Mouse (Mus musculus) mature B cell (primary cell): ENCODE data around the gene Hist1h2an.
"Not testable (repeated sequence)": the region's sequence is repeated elsewhere in the genome, so short reads cannot be mapped to it uniquely, and the experiment has no call there.

Experiments used
- in situ Hi-C: fragments of 300-500 bp; cut with MboI; formaldehyde crosslinking; loops from 2 replicates; pipeline ENCODE4 v1.14.3; 2019

The Hist1h2an gene

DNA sequence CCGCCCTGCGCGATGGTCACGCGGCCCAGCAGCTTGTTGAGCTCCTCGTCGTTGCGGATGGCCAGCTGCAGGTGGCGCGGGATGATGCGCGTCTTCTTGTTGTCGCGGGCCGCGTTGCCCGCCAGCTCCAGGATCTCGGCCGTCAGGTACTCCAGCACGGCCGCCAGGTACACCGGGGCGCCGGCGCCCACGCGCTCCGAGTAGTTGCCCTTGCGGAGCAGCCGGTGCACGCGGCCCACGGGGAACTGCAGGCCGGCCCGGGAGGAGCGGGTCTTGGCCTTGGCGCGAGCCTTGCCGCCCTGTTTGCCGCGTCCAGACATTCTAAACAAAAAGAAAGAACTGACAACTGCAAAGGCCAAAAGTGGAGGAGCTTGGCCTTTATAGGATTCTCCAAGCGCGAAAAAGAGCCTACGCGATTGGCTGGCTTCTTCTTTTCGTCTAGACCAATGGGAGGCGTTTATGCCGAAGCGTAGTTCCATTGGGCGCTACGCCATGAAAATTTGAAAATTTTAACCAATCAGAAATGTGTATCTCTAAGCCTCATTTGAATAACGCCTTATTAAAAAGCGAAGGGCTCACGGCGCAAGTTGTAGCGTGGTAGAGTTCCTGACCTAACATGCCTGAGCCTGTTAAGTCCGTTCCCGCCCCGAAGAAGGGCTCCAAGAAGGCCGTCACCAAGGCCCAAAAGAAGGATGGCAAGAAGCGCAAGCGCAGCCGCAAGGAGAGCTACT lies at the start of gene Hist1h2an, which contains the start of gene Hist1h2bp:
Gene Hist1h2an, minus strand, starts transcription at position 320 of the 731 bp plus-strand sequence.
Gene Hist1h2bp, plus strand, starts transcription at position 563 of the 731 bp plus-strand sequence.
- in situ Hi-C loops = not testable (repeated sequence)

DNA sequence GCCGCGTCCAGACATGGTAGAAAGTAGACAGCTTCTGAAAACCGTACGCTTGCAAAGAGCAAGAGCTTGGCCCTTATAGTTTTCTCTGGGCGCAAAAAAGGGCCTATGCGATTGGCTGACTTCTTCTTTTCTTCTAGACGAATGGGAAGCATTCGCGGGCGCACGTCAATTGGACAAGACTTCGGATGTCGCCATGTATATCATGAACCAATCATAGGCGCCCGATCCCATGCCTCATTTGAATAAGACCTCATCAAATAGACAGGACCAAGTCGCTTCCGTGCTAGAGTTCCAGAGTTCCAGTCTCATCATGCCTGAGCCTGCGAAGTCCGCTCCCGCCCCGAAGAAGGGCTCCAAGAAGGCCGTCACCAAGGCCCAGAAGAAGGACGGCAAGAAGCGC lies 46.4 kb upstream of the Hist1h2an start, which contains the start of the genes Hist1h2ap and Hist1h2br:
Gene Hist1h2ap, minus strand, starts transcription at position 47 of the 400 bp plus-strand sequence.
Gene Hist1h2br, plus strand, starts transcription at position 283 of the 400 bp plus-strand sequence.
- in situ Hi-C loops = not testable (repeated sequence)

DNA sequence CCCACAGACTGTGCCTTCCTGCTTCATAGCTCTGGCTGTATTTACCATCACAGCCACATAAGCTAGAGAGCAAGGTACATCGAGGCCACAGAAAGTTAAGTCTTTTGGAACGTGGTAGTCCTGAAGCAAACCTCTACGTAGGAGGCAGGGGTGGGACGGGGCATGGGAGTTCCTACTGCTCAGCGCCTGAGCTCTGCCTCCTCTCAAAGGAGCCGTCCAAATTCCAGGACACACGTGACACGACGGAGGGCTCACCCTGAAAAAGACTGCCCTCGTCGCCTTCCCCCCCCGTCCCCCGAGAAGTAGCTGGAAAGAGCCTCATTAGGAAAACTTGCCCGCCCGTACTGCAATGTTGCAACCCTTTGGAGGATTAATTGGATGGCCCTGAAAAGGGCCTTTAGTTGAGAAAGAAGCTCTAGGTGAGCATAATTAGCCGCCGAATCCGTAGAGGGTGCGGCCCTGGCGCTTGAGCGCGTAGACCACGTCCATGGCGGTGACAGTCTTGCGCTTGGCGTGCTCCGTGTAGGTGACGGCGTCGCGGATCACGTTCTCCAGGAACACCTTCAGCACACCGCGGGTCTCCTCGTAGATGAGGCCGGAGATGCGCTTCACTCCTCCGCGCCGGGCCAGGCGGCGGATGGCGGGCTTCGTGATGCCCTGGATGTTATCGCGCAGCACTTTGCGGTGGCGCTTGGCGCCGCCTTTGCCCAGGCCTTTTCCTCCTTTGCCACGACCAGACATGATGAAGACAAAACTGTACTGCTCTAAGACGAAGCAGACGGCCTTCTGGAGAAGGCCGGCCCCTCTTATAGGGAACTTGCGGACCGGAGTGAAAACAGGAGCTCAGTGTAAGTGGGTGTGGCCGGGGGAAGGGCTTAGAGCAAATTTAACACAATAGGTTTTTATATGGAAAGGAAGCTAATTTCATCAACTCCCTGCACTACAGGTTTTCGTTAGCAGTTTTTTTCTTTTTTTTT lies 44.7 kb upstream of the Hist1h2an start, which contains the start of gene Hist1h4n:
Gene Hist1h4n, minus strand, starts transcription at position 779 of the 977 bp plus-strand sequence.
- in situ Hi-C loops = not testable (repeated sequence)

DNA sequence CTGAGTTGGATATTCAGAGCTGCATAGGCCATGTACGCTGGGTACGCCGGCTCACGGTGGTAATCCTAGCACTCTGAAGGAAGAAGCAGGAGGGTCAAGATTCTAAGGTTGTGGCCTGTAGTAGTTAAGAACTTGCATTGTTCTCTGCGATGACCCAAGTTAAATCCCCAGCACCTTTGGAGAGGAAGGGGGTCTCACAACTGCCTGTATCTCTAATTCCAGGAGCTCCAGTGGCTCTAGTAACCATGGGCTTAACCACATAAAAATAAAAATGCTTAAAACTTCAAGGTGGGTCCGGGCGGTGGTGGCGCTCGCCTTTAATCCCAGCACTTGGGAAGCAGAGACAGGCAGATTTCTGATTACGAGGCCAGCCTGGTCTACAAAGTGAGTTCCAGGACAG lies 43.3 kb upstream of the Hist1h2an start:
- in situ Hi-C loops = no loop called here

DNA sequence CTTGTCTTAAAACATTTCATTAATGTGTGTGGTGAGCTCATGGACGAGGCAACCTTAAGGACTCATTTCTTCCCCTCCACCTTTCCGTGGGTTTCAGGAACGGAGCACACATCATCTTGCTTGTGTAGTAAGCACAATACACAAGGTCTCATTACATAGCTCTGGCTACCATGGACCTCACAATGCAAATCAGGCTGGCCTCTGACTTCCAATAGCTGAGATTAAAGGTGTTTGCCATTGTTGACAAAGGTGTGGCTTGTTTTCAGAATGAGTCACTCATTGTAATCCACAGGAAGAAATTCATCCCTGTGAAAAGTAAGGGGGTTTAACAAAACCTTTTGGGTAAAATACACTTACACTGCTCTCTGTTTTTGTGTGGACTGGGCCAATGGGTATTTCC lies 41.5 kb upstream of the Hist1h2an start:
- in situ Hi-C loops = loop anchor here (10.0 kb wide), 3 partner anchors 206 to 1916 kb away; partner anchors contain the start of genes Hist1h1d, Hist1h2ah, Hist1h2bb and Hist1h2bk

DNA sequence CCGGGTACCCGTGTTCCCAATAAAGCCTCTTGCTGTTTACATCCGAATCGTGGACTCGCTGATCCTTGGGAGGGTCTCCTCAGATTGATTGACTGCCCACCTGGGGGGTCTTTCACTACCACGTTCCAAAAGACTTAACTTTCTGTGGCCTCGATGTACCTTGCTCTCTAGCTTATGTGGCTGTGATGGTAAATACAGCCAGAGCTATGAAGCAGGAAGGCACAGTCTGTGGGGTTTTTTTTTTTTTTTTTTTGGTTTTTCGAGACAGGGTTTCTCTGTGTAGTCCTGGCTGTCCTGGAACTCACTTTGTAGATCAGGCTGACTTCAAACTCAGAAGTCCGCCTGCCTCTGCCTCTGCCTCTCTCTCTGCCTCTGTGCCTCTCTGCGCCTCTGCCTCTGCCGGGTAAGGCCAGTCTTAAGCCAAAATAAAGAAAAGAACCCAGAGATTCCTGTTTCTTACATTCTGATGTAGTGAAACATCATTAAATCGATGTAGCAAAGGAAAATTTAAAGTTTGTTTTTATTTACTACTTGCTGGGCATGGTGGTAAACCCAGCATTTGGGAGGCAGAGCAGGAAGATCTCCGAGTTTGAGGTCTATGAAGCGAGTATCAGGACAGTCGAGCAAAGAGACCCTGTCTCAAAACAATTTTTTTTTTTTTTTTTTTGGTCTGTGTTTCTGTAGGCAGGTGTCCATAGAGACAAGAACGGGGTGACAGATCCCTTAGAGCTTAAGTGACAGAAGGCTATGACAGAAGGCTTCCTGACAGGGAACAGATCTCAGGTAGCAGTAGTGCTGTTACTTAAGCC lies 33.3 kb upstream of the Hist1h2an start:
- in situ Hi-C loops = loop anchor here (10.0 kb wide), 3 partner anchors 215 to 1925 kb away; partner anchors contain the start of genes Hist1h1d, Hist1h2ah, Hist1h2bb and Hist1h2bk

DNA sequence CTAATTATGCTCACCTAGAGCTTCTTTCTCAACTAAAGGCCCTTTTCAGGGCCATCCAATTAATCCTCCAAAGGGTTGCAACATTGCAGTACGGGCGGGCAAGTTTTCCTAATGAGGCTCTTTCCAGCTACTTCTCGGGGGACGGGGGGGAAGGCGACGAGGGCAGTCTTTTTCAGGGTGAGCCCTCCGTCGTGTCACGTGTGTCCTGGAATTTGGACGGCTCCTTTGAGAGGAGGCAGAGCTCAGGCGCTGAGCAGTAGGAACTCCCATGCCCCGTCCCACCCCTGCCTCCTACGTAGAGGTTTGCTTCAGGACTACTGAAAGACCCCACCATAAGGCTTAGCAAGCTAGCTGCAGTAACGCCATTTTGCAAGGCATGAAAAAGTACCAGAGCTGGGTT lies 25.1 kb upstream of the Hist1h2an start:
- in situ Hi-C loops = not testable (repeated sequence)

DNA sequence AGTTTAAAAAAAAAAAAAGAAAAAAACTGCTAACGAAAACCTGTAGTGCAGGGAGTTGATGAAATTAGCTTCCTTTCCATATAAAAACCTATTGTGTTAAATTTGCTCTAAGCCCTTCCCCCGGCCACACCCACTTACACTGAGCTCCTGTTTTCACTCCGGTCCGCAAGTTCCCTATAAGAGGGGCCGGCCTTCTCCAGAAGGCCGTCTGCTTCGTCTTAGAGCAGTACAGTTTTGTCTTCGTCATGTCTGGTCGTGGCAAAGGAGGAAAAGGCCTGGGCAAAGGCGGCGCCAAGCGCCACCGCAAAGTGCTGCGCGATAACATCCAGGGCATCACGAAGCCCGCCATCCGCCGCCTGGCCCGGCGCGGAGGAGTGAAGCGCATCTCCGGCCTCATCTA lies 24.5 kb upstream of the Hist1h2an start, which contains the start of gene Hist1h4m:
Gene Hist1h4m, plus strand, starts transcription at position 208 of the 400 bp plus-strand sequence.
- in situ Hi-C loops = not testable (repeated sequence)

DNA sequence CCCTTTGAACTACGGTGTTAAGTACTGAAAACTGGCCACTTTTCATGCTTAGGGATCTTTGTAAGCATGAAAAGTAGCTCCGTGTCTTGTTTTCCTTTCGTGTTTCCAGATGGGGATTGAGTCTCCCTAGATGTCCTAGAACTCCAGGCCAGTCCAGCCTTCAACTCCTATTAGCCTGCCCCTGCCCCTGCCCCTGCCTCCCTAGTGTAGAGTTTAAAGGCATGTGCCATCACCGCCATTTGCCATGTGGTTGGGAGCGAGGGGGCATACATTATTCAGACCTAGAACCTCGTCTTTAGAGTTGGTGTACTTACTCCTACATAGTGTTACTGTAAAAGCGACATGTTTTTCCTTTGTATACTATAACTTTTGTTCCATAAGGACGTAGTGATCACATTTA lies 24.1 kb upstream of the Hist1h2an start:
- in situ Hi-C loops = not testable (repeated sequence)

DNA sequence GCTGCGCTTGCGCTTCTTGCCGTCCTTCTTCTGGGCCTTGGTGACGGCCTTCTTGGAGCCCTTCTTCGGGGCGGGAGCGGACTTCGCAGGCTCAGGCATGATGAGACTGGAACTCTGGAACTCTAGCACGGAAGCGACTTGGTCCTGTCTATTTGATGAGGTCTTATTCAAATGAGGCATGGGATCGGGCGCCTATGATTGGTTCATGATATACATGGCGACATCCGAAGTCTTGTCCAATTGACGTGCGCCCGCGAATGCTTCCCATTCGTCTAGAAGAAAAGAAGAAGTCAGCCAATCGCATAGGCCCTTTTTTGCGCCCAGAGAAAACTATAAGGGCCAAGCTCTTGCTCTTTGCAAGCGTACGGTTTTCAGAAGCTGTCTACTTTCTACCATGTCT lies 23.1 kb upstream of the Hist1h2an start, which contains the start of the genes Hist1h2bq and Hist1h2ao:
Gene Hist1h2bq, minus strand, starts transcription at position 125 of the 400 bp plus-strand sequence.
Gene Hist1h2ao, plus strand, starts transcription at position 393 of the 400 bp plus-strand sequence.
- in situ Hi-C loops = not testable (repeated sequence)

DNA sequence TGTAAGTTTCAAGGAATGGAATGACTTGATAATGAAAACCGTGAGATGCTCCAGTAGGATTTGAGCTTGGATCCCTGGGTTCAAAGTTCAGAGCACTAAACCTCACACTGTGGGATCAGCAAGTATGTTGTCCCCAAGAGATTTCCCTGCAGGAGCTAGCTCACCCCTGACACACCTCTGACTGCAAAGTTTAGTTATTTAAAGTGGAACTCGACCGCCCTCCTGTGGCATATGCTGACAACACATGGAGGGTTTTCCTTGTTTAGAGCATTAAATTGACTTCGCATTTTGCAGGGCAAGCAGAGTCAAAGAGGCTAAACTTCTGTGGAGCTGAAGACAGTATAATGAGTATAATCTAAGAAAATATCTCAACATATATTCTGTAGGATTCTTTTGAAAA lies 16.0 kb upstream of the Hist1h2an start:
- in situ Hi-C loops = not testable (repeated sequence)

DNA sequence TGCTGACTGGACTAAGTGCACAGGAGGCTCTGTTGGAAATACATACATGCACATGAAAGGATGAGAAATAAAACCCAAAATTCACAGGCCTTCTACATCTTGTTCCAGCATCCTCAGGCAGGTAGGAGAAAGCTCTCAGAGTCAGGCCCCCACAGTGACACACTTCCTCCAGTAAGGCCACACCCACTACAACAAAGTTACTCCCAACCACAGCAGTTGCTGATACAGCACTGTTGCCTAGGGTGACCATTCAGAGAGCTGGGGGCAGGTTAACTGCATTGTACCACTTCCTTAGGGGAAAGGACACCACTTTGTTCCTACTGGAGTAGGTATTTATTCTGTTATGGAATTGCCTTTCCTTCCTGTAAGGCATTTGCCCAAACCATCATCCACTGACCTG lies 10.1 kb upstream of the Hist1h2an start:
- in situ Hi-C loops = not testable (repeated sequence)

DNA sequence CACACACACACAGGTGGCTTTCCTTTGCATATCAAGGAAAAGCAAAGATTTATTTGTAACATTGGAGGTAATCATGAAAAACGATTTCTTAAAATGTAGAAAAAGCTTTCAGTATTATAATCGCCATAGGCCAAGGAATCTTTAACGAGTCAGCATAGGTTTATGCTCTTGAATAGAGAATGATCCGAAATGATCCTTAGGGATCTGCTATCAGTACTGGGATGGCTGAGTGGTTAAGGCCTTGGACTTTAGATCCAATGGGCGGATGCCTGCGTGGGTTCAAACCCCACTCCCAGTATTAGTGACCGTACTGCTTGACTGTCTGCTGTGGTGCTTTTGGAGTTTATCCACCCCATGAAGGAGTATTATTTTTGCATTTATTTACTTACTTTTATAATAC lies 8.6 kb upstream of the Hist1h2an start:
- in situ Hi-C loops = no loop called here

DNA sequence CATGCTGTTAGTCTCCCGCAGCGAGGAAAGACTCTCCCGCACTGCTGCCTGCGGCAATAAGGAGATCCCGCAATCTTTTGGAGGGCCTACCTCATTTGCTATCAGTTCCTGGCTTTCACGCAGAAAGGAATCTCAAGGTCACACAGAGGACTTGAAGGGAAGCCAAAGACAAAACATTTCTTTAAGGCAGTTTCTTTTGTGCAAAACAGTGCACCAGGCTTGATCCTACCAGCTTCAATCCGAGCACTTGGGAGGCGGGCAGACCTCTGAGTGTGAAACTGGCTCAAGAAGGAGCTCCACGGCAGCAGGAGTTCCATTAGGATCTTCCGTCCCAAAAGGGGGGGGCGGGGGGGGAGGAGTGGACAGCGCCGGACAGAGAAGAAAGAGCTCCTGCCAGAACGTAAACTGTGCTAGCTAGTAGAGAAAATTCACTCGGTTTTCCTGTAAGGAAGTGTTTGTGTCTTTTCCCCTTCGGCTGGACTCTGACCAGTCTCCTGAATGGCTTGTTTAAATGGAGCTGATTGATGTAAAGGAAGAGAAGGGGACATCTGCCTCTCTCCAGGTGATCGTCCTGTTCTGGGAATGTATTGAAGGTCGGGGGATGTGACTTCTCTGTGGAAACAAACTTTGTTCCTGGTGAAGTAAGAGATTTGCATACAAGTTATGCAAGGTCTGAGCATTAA lies 3.7 kb upstream of the Hist1h2an start:
- in situ Hi-C loops = no loop called here

DNA sequence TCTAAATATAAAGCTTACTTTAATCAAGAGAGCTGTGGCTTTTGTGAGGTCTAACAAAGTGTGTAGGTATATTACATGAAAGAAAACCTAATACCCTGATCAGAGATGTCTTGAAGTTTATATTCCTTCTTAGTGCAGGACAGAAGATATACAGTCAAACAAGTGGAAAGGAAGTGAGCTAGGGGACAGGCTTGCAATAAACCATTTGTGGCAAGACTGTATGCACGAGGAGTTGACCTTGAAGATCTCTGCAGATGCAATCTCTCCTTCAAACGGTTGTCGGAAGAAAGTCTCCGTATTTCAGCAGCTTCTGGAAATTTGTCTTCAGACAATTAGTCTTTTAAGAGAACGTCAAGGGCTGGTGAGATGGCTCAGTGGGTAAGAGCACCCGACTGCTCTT lies 2.9 kb upstream of the Hist1h2an start:
- in situ Hi-C loops = no loop called here

DNA sequence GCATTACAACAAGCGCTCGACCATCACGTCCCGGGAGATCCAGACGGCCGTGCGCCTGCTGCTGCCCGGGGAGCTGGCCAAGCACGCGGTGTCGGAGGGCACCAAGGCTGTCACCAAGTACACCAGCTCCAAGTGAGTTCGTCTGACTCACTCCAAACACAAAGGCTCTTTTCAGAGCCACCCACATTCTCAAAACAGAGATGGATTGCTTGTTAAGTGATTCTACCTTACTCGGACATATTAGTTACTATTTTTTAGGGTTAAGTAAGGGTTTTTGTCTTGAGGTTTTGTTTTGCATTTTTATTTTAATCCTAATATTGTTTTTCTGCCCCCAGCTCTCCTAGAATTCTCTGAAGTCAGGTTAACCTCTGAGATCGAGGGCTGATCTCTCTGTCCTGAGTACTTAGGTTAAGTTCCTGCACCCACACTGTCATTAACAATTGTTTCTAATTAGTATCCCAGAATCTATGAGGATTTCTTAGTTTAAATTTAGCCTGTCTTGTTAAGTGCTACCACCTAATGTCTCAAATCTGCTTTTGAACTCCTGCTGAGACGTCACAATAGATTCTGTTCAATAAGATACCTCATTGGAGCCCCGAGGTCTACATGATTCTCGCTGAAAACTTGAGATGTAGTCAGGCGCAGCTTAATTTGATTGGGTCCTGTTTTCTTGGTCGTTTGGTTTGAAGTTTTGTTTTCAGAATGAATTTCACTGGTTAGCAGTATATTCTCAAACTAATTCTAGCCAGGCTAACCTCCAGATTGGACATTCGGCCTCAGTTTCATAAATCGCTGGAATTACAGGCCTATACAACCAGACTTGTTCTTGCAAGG lies 959 bp upstream of the Hist1h2an start:
- in situ Hi-C loops = no loop called here

DNA sequence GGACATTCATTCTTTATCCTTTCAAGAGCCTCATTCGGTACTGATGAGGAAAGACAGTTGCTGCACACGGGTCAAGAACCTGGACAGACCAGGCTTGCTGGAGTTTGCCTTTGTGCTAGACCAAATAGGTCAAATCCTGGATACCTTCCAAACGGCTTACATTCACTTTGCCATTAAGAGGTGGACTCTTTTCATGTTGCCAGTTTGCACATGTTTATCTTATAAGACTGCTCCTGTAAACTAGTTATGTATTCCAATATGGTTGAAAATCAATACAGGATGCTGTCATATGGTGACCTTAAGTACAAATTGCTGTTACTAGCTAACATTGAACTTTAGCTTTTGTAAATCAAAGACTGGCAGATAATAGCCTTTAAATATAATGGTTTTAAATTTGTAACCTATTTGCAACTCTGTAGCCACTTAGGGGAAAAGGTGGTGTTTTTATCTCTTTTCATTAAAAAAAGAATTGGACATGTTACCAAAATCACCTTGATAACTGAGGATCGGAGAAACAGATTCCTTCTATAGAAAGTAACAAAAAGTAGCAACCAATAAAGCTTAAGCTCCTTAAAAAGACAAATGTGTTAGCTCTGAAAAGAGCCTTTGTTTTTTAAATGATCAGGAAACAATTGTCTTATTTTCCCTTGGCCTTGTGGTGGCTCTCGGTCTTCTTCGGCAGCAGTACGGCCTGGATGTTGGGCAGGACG lies 674 bp downstream of the Hist1h2an start:
- in situ Hi-C loops = no loop called here

DNA sequence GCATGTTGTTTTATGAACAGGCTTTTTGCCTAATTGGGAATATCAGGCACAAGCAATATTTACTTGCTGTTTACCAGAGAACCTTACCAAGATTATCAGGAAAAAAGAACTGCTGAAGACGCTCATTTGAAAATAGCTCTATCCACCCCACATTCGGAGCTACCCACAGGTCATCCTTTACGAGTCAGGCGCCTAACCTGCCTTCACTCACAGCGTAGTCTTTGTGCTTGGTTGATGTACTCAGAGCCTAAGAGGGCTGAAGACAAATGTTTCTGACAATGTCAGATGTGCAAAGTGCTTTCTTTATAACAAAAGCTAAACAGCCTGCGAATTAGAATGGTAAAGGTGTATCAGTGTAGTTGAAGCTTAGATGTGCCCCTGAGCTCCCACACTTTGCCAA lies 2.7 kb downstream of the Hist1h2an start:
- in situ Hi-C loops = no loop called here

DNA sequence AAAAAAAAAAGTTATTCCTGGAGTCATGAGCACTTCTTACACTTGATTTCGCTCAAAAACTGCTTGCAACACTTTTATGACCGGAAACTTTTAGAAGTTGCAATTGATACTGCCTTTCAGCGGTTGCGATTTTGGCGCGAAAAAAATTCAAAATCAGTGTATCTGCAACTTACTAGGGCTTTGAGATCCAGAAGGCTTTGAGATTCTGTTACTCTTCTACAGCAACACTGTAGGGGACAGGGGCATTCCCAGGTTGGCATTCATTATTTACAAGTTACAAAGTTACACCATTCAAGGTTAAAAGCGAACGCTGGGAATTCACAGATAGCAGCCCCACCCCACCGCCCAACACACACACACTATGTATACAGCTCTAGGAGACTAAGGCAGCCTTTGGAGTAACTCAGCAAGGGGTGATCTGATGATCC lies 3.3 kb downstream of the Hist1h2an start:
- in situ Hi-C loops = no loop called here
